In genomic region chr10:41573190-41573589, GRCm38 (mm10) we compare ENCODE assay signal across 9 mouse cellular contexts. TPM values are rescaled to one million over a fixed set of nuclear protein-coding genes. Genes with fewer than 3 reads are reported as not detected.
A peak's percentile ranks its signal among the peaks of the same experiment; 100 is the strongest.
DNase-seq lines count a peak whose midpoint lies in the region; ATAC-seq and TF ChIP-seq lines count a peak whose summit lies in the region.
"Had no signal": no experiment of that assay in that cellular context is flagged by ENCODE, and none has a peak within 500 bp of the region (broad histone marks: within the 10 kb centered on the region; RNA-seq: fewer than 3 reads in every experiment).

No protein-coding gene starts in this region.

- TF ChIP-seq EP300 in CH12.LX (IDR thresholded peaks at IDR 0.05; ENCODE audit: low read length) = peak; percentile 98

- no peak overlapping the region for H3K9ac ChIP-seq in kidney, embryonic 16.5 days (replicated peaks; ENCODE audit: low read length)
- H3K9ac ChIP-seq in CH12.LX (ENCODE audit: insufficient read depth, low read depth) = peak overlapping the region; percentile 15; the same call in 1 of the 2 replicates
- H3K9ac ChIP-seq in heart, embryonic 15.5 days = no peak overlapping the region
- H3K9ac ChIP-seq in forebrain, embryonic 12.5 days = no peak overlapping the region

- no peak for TF ChIP-seq CTCF in CH12.LX (conservative IDR thresholded peaks at IDR 0.05 in 1 of 2, IDR thresholded peaks at IDR 0.05 in 1 of 2; ENCODE audit: low read depth in 2 of 2, low read length in 2 of 2)

- no peak; the same call in none of the 2 replicates for TF ChIP-seq RAD21 in CH12.LX (IDR thresholded peaks at IDR 0.05; ENCODE audit: low read depth, low read length)

- in situ Hi-C loops in CH12.LX (cut with MboI; ENCODE audit: low pct_ligation_motif_present, low pct_unique_long_range_greater_than_20kb, low sequenced_read_pairs) = no loop called here

- H3K79me2 ChIP-seq in CH12.LX (replicated peaks; ENCODE audit: control insufficient read depth, extremely low read depth, insufficient read depth, poor library complexity, severe bottlenecking) = no peaks in the 10 kb centered on the region

- peak; percentile 31; the same call in 1 of the 2 replicates for ATAC-seq in kidney, embryonic 16.5 days (ENCODE audit: low FRiP score, low TSS enrichment)
- no peak for ATAC-seq in heart, embryonic 15.5 days (replicated peaks; ENCODE audit: insufficient number of reproducible peaks, insufficient read depth, low FRiP score, low read depth)
- ATAC-seq in forebrain, embryonic 12.5 days (ENCODE audit: low FRiP score) = no peak

- no peaks in the 10 kb centered on the region for H3K27me3 ChIP-seq in kidney, embryonic 16.5 days (ENCODE audit: insufficient read depth, low read length)
- no peaks in the 10 kb centered on the region for H3K27me3 ChIP-seq in CH12.LX (replicated peaks)
- no peaks in the 10 kb centered on the region for H3K27me3 ChIP-seq in heart, embryonic 15.5 days
- H3K27me3 ChIP-seq in forebrain, embryonic 12.5 days = no peaks in the 10 kb centered on the region

- no peaks in the 10 kb centered on the region for H3K36me3 ChIP-seq in kidney, embryonic 16.5 days (ENCODE audit: insufficient read depth, low read length)
- H3K36me3 ChIP-seq in CH12.LX (replicated peaks in 1 of 2; ENCODE audit: control insufficient read depth in 1 of 2, insufficient read depth in 1 of 2, low read length in 1 of 2) = no peaks in the 10 kb centered on the region
- no peaks in the 10 kb centered on the region for H3K36me3 ChIP-seq in heart, embryonic 15.5 days
- H3K36me3 ChIP-seq in forebrain, embryonic 12.5 days (replicated peaks) = no peaks in the 10 kb centered on the region

- H3K4me3 ChIP-seq in kidney, embryonic 16.5 days (ENCODE audit: low read length) = no peak overlapping the region
- no peak overlapping the region for H3K4me3 ChIP-seq in CH12.LX (replicated peaks in 1 of 3; ENCODE audit: low read depth in 2 of 3, low read length in 2 of 3, poor library complexity in 1 of 3)
- no peak overlapping the region for H3K4me3 ChIP-seq in heart, embryonic 15.5 days
- H3K4me3 ChIP-seq in forebrain, embryonic 12.5 days (replicated peaks) = no peak overlapping the region
- H3K4me3 ChIP-seq: layer of hippocampus, adult 2 months had no signal

- no peak overlapping the region for H3K27ac ChIP-seq in kidney, embryonic 16.5 days (ENCODE audit: low read length)
- H3K27ac ChIP-seq in CH12.LX (ENCODE audit: insufficient read depth, low read depth) = no peak overlapping the region
- no peak overlapping the region for H3K27ac ChIP-seq in heart, embryonic 15.5 days
- H3K27ac ChIP-seq in forebrain, embryonic 12.5 days = no peak overlapping the region
- H3K27ac ChIP-seq: layer of hippocampus, adult 2 months had no signal

- H3K9me3 ChIP-seq in kidney, embryonic 16.5 days (ENCODE audit: low read length) = no peaks in the 10 kb centered on the region
- no peaks in the 10 kb centered on the region for H3K9me3 ChIP-seq in CH12.LX (replicated peaks; ENCODE audit: low read length)
- H3K9me3 ChIP-seq in heart, embryonic 15.5 days (replicated peaks) = no peaks in the 10 kb centered on the region
- no peaks in the 10 kb centered on the region for H3K9me3 ChIP-seq in forebrain, embryonic 12.5 days

- dilution Hi-C loops in CH12.LX (cut with MboI; ENCODE audit: extremely low pct_ligation_motif_present, extremely low pct_unique_long_range_greater_than_20kb, low sequenced_read_pairs) = no loop called here

- no peak for TF ChIP-seq POLR2A in CH12.LX (IDR thresholded peaks at IDR 0.05; ENCODE audit: low read depth, low read length)

- no peak for DNase-seq in kidney, adult 18-20 months
- peak; percentile 90 for DNase-seq in CH12.LX (ENCODE audit: extremely low read depth)
- peak; percentile 58 to 62 for DNase-seq in lung, postnatal 4 days
- DNase-seq in MN1 (ENCODE audit: low spot score) = no peak
- DNase-seq in retina, embryonic 14.5 days (ENCODE audit: low spot score) = no peak

- WGBS in kidney, embryonic 16.5 days = 10% methylated on average over 6 of the region's 6 CpGs
- WGBS in heart, embryonic 15.5 days = 23% methylated on average over 6 of the region's 6 CpGs
- WGBS in forebrain, embryonic 12.5 days = 25% methylated on average over 6 of the region's 6 CpGs

- peak overlapping the region; percentile 35 for H3K4me2 ChIP-seq in kidney, embryonic 16.5 days (replicated peaks; ENCODE audit: low read depth, low read length)
- peak overlapping the region; percentile 59 for H3K4me2 ChIP-seq in CH12.LX (ENCODE audit: insufficient read depth, low read depth, poor library complexity, severe bottlenecking)
- H3K4me2 ChIP-seq in heart, embryonic 15.5 days = peak overlapping the region; percentile 36; the same call in 1 of the 2 replicates
- H3K4me2 ChIP-seq in forebrain, embryonic 12.5 days = no peak overlapping the region

- peaks cover 10% of the 10 kb centered on the region for H3K4me1 ChIP-seq in kidney, embryonic 16.5 days (ENCODE audit: insufficient read depth, low read length)
- H3K4me1 ChIP-seq in CH12.LX (ENCODE audit: control insufficient read depth in 1 of 2, insufficient read depth in 2 of 2) = peaks cover 24 to 57% of the 10 kb centered on the region in 2 experiments
- H3K4me1 ChIP-seq in heart, embryonic 15.5 days (replicated peaks) = peaks cover 27% of the 10 kb centered on the region
- H3K4me1 ChIP-seq in forebrain, embryonic 12.5 days = no peaks in the 10 kb centered on the region

TF ChIP-seq in CH12.LX, 34 proteins besides CTCF, POLR2A, EP300 and RAD21:
- TF ChIP-seq PAX5 (IDR thresholded peaks at IDR 0.05; ENCODE audit: low read length) = no peak
- 0 out of 2 replicates have a peak, but pooled peaks have one; percentile 40 for TF ChIP-seq HCFC1 (IDR thresholded peaks at IDR 0.05; ENCODE audit: low read depth, low read length)
- TF ChIP-seq ZKSCAN1 (IDR thresholded peaks at IDR 0.05; ENCODE audit: borderline replicate concordance, low read depth, low read length) = no peak
- TF ChIP-seq MAX (IDR thresholded peaks at IDR 0.05; ENCODE audit: low read length) = 0 out of 2 replicates have a peak, but pooled peaks have one; percentile 48
- no peak for TF ChIP-seq ZMIZ1 (IDR thresholded peaks at IDR 0.05; ENCODE audit: low read depth, low read length)
- no peak for TF ChIP-seq USF1 (IDR thresholded peaks at IDR 0.05; ENCODE audit: low read depth, low read length)
- no peak for TF ChIP-seq MXI1 (IDR thresholded peaks at IDR 0.05; ENCODE audit: low read depth, low read length)
- TF ChIP-seq POLR2AphosphoS2 (IDR thresholded peaks at IDR 0.05; ENCODE audit: low read depth, low read length) = no peak
- TF ChIP-seq KAT2A (IDR thresholded peaks at IDR 0.05; ENCODE audit: insufficient replicate concordance, low read length) = no peak
- TF ChIP-seq MAFK (IDR thresholded peaks at IDR 0.05; ENCODE audit: insufficient replicate concordance, low read length) = 0 out of 2 replicates have a peak, but pooled peaks have one; percentile 44
- TF ChIP-seq RCOR1 (conservative IDR thresholded peaks at IDR 0.05; ENCODE audit: low read depth, low read length) = peak; percentile 95
- TF ChIP-seq USF2 (conservative IDR thresholded peaks at IDR 0.05; ENCODE audit: low read depth, low read length) = no peak
- peak; percentile 45 for TF ChIP-seq NELFE (IDR thresholded peaks at IDR 0.05; ENCODE audit: low read depth, low read length)
- peak; percentile 63 for TF ChIP-seq ELF1 (IDR thresholded peaks at IDR 0.05; ENCODE audit: low read depth, low read length)
- no peak for TF ChIP-seq JUND (conservative IDR thresholded peaks at IDR 0.05; ENCODE audit: low read depth, low read length)
- TF ChIP-seq SMC3 (IDR thresholded peaks at IDR 0.05; ENCODE audit: low read depth, low read length) = peak; percentile 33
- TF ChIP-seq MYC (IDR thresholded peaks at IDR 0.05; ENCODE audit: low read depth, low read length) = 0 out of 2 replicates have a peak, but pooled peaks have one; percentile 44
- TF ChIP-seq GABPA (IDR thresholded peaks at IDR 0.05; ENCODE audit: insufficient replicate concordance, low read depth, low read length) = no peak
- 0 out of 2 replicates have a peak, but pooled peaks have one; percentile 21 for TF ChIP-seq NRF1 (IDR thresholded peaks at IDR 0.05; ENCODE audit: low read depth, low read length)
- no peak for TF ChIP-seq UBTF (IDR thresholded peaks at IDR 0.05; ENCODE audit: low read depth, low read length)
- TF ChIP-seq TCF12 (IDR thresholded peaks at IDR 0.05; ENCODE audit: low read depth, low read length) = peak; percentile 95
- TF ChIP-seq JUN (IDR thresholded peaks at IDR 0.05; ENCODE audit: insufficient read depth, low read depth, low read length) = no peak
- peak; percentile 78; the same call in 1 of the 2 replicates for TF ChIP-seq MAZ (IDR thresholded peaks at IDR 0.05; ENCODE audit: low read depth, low read length)
- no peak for TF ChIP-seq ZC3H11A (IDR thresholded peaks at IDR 0.05; ENCODE audit: low read depth, low read length)
- peak; percentile 70 for TF ChIP-seq BHLHE40 (IDR thresholded peaks at IDR 0.05; ENCODE audit: low read depth, low read length)
- TF ChIP-seq TBP (conservative IDR thresholded peaks at IDR 0.05; ENCODE audit: low read depth, low read length) = peak; percentile 50; the same call in 1 of the 2 replicates
- TF ChIP-seq CHD1 (IDR thresholded peaks at IDR 0.05; ENCODE audit: low read depth, low read length) = no peak
- peak; percentile 83 for TF ChIP-seq ETS1 (conservative IDR thresholded peaks at IDR 0.05; ENCODE audit: low read depth, low read length)
- no peak for TF ChIP-seq ZNF384 (IDR thresholded peaks at IDR 0.05; ENCODE audit: low read depth, low read length)
- TF ChIP-seq IRF4 (IDR thresholded peaks at IDR 0.05; ENCODE audit: low read depth, low read length) = peak; percentile 98
- TF ChIP-seq CHD2 (IDR thresholded peaks at IDR 0.05; ENCODE audit: low read length) = peak; percentile 96
- no peak; the same call in 1 of the 2 replicates for TF ChIP-seq E2F4 (IDR thresholded peaks at IDR 0.05; ENCODE audit: insufficient replicate concordance, low read depth, low read length)
- peak; percentile 86 for TF ChIP-seq MEF2A (IDR thresholded peaks at IDR 0.05; ENCODE audit: borderline replicate concordance, low read depth, low read length)
- peak; percentile 71; the same call in 1 of the 2 replicates for TF ChIP-seq SIN3A (IDR thresholded peaks at IDR 0.05; ENCODE audit: low read length)

RNA-seq across cellular contexts. Expression of gene Cd164, which starts 54.0 kb away (rescaled TPM):
- 191 and 208 TPM in 2 replicates for polyA plus RNA-seq in kidney, embryonic 16.5 days (2015; fragmentation: Nextera tagmentation; extraction: Ambion mirVana)
- total RNA-seq in CH12.LX (2012; rRNA removed) = 41.0 and 43.6 TPM in 2 replicates
- total RNA-seq in CH12.LX (2014; rRNA removed) = 140 and 151 TPM in 2 replicates
- 163 and 191 TPM in 2 replicates for polyA plus RNA-seq in CH12.LX (2012; ENCODE audit: insufficient read length, low read depth)
- polyA plus RNA-seq in heart, embryonic 15.5 days (2015; fragmentation: Nextera tagmentation; extraction: Ambion mirVana) = 168 and 174 TPM in 2 replicates
- polyA plus RNA-seq in forebrain, embryonic 12.5 days (2016; fragmentation: Nextera tagmentation; extraction: Ambion mirVana) = 104 and 110 TPM in 2 replicates

Comparison
In these comparisons a context has a peak if more than half of its experiments do, and no peak if none do; other contexts are left out.
1. DNase-seq: peak in CH12.LX (single experiment) and lung, postnatal 4 days (2 of 2); none in kidney, adult 18-20 months (single experiment), MN1 (single experiment) and retina, embryonic 14.5 days (single experiment).